Mouse (Mus musculus): ENCODE data around the gene Tnrc6c. TPM values are rescaled to one million over a fixed set of nuclear protein-coding genes. Genes with fewer than 3 reads are reported as not detected.
A peak's percentile ranks its signal among the peaks of the same experiment; 100 is the strongest.

Tnrc6c gene
- 10 to 100 TPM; 89.8 to 90.7 TPM for total RNA-seq (2021)

DNA sequence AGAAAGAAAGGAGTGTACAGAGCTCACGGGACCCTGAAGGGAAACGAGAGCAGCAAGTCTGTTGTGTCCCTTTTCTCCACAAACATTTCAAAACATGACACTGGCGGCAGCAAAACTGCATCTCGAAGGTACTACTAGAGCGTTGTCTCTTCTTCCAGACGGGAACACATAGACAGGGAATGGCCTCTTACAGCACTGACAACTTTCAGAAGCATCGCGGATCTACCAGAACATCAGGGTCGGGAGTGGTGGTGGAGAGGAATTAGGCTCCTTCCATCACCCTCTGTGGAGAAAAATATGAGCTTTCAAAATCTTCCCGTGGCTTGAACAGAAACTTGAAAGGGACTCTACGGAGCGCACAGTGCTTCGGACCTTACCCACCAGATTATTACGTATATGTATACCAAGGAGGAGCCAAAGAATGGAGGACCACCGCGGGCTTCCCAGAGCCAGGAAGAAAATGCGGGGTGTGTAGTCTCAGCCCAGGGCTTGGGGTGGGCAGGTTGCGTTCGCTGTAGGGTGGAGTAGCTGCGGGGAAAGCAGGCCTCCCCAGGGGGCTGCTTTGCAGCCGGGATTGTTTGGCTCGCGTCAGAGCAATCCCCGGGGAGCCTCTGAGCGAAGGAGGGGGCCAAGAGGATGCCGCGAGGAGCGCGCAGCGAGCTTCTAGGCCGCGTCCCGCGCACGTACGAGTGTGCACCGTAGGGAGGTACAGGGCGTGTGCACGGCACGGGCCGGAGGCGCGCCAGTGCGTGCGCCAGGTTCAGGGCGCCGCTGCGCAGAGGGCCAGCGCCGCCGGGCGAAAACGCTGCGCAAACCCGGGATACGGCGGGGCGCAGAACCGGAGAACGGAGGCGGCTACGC lies at the start of gene Tnrc6c:
Gene Tnrc6c, plus strand, starts transcription at position 799 of the 861 bp plus-strand sequence.
- intact Hi-C loops (cut with DNase I), result loop anchor here (10.0 kb wide), 2 partner anchors 179 to 249 kb away; no protein-coding TSS in a partner anchor
- DNase-seq, result peak; percentile 76

DNA sequence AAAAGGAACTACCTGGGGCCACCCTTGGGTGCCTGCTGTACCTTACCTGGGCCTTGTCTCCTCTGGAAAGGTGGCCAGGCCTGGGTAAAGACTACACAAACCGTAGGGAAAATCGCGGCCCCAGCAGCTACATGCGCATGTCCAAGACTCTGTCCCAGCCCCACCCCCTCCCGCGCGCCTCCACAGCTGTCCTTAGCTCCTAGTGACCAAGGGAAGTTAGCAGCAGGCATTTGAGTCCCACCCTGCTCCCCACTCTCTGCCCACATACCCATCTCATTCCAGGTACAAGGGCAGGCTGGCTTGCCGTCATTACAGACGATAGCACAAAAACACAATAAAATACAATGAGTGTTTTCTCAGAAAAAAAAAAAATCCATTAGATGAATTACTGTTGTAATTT lies 48.0 kb upstream of the Tnrc6c start:
- intact Hi-C loops (cut with DNase I), result no loop called here
- DNase-seq, result no peak

GRCm38 (mm10) chr11:117606605-117607203 lies 47.4 kb upstream of the Tnrc6c start:
- intact Hi-C loops (cut with DNase I), result no loop called here
- DNase-seq, result peak; percentile 37

DNA sequence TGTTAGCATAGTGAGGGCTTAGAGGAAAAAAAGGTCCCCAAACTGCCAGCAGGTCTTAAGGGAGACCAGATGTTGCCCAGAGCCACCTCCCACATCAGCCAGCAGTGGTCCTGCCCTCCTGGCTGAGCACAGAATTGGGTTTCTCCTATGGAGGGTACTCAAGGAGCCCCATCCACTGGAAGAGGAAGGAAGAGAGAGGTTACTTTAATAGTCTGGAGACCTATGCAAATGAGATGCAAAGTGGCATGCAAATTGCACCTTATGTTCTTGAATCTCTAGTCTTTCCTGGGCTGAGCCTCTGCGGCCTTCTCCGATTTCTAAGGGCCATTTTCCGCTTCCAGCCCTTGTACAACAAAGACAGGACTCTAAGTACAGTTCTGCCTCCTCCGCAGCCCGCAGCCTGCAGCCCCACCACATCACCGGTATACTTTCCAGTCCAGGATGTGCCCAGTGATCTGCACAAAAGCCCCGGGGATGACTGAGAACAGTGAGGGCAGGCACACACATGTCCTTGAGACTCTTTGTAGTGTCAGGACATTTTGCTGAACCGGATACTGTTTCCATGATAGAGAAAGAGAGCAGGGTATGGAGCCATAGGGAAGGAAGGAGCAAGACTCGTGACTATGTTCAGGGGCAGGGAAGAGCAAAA lies 45.8 kb upstream of the Tnrc6c start:
- no peak for DNase-seq
- intact Hi-C loops (cut with DNase I), result no loop called here

DNA sequence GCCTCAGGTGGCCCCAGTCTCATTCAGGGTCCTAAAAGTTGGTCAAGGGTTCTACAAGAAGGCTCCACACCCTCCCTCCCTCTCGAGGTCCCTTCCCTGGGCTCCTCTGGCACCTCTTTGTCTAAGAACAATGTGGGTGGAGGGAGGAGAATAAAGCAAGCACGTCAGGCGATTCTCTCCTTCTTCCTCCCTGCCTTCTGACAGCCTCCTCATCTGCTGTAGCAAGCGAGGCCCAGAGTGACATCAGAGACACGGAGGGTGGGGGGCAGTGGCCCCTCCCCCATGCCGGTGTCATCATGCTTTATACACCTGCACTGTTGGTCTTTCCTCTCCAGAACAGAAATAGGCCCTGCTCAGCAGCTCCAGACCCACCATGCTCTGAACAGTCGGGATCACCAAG lies 45.1 kb upstream of the Tnrc6c start:
- intact Hi-C loops (cut with DNase I), result no loop called here
- no peak for DNase-seq

- intact Hi-C loops (cut with DNase I), result no loop called here
- no peak for DNase-seq
Observed at GRCm38 (mm10) chr11:117610589-117610988, 43.5 kb upstream of the Tnrc6c start.

DNA sequence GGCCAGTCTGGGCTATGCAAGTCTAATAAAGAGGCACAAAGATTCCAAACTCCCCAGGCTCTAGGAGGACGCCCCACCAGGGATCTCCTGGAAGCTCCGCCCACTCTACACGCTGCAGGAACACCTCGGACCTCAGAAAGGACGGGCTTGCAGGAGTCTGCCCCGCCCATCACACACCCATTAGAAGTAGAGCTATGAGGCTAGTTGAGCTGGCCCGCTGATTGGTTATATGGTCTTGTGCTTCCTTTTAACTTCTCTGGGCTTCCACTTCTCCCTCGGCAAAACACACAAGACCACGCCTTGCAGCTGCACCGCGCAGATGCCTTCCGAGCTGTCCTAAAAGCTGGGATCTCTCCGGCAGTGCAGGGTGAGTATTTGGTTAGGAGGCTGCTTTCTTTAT lies 43.0 kb upstream of the Tnrc6c start:
- intact Hi-C loops (cut with DNase I), result no loop called here

DNA sequence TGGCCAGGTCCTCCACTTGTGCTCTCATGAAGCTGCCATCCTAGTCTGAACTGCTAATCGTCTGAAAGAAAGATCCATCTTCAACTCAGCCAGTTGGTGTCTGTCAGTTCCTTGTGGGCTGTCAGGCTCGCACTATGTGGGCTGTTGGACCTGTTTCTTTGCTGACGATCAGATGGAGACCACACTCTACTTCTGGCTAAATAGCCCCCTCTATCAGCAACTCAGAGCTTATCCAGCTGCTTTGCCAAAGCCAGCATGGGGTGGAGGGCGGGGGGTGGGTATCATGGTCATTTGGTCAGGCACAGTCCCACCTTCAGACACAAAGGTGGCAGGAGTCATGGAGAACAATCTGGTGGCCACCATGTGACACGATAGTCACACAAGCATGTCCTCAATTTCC lies 42.2 kb upstream of the Tnrc6c start:
- no peak for DNase-seq
- intact Hi-C loops (cut with DNase I), result no loop called here

More for the DNA sequence above, 43.0 kb upstream of the Tnrc6c start:
- DNase-seq, result no peak

GRCm38 (mm10) chr11:117612885-117613284 lies 41.2 kb upstream of the Tnrc6c start:
- intact Hi-C loops (cut with DNase I), result no loop called here
- no peak for DNase-seq

- intact Hi-C loops (cut with DNase I), result no loop called here
- no peak for DNase-seq
Observed at GRCm38 (mm10) chr11:117617368-117617908, 36.7 kb upstream of the Tnrc6c start.

GRCm38 (mm10) chr11:117618214-117618613 lies 35.9 kb upstream of the Tnrc6c start:
- DNase-seq, result no peak

DNA sequence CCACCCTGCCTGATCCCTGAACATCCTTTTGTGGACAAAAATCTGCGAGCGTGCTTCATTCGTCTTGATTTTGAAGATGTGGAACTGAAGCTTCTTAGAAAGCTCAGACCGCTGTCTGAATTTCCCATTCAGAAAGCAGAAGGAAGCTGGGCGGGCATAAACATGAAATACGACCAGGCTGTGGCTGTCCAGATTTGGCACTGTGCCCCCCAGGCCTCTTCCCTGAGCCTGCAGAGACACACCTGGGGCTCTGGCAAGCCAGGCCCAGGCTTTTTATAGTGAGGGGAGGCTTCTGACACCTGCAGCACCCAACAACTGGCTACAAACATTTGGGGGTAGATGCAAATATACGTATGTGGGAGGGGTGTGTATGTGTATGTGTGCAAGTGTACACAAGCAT lies 35.3 kb upstream of the Tnrc6c start:
- DNase-seq, result peak; percentile 48
- intact Hi-C loops (cut with DNase I), result no loop called here

More at GRCm38 (mm10) chr11:117618214-117618613, 35.9 kb upstream of the Tnrc6c start:
- intact Hi-C loops (cut with DNase I), result no loop called here

- DNase-seq, result no peak
- intact Hi-C loops (cut with DNase I), result no loop called here
Observed at GRCm38 (mm10) chr11:117619581-117619980, 34.5 kb upstream of the Tnrc6c start.

GRCm38 (mm10) chr11:117625196-117625595 lies 28.9 kb upstream of the Tnrc6c start:
- DNase-seq, result peak; percentile 24
- intact Hi-C loops (cut with DNase I), result loop anchor here (10.0 kb wide), 1 partner anchor 140 kb away; the partner anchor contains the start of gene Gm11733

GRCm38 (mm10) chr11:117626557-117626956 lies 27.5 kb upstream of the Tnrc6c start:
- intact Hi-C loops (cut with DNase I), result loop anchor here (10.0 kb wide), 1 partner anchor 142 kb away; the partner anchor contains the start of gene Gm11733

GRCm38 (mm10) chr11:117627060-117627562 lies 27.0 kb upstream of the Tnrc6c start:
- peak; percentile 38 for DNase-seq
- intact Hi-C loops (cut with DNase I), result loop anchor here (10.0 kb wide), 1 partner anchor 142 kb away; the partner anchor contains the start of gene Gm11733

More at GRCm38 (mm10) chr11:117626557-117626956, 27.5 kb upstream of the Tnrc6c start:
- DNase-seq, result no peak

DNA sequence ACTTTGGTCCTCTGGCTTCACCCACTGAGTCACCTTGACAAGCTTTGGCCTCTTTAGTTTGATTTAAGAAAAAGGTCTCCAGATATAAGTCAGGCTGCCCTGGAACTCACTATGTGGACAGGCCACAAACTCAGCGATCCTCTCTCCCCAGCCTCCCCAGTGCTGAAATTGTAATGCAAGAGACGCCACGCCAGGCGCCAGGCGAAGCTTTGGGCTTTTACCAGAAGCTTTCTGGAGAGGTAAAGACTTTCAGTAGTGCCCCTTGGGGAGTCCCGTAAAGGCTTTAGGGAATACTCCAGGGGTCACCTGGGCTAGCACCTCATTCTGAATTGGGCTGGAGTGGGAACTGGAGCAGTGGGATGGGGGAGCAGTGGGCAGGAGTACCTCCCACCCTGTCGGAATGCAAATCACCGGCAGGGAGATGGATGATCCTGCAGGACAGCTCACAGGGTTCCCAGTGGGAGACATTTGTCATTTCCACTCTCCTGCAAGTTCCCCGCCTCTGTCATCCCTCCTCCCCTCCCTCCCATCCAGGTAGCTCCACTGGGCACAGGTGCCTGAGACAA lies 26.3 kb upstream of the Tnrc6c start:
- intact Hi-C loops (cut with DNase I), result loop anchor here (10.0 kb wide), 1 partner anchor 143 kb away; the partner anchor contains the start of gene Gm11733
- peak; percentile 10 for DNase-seq

DNA sequence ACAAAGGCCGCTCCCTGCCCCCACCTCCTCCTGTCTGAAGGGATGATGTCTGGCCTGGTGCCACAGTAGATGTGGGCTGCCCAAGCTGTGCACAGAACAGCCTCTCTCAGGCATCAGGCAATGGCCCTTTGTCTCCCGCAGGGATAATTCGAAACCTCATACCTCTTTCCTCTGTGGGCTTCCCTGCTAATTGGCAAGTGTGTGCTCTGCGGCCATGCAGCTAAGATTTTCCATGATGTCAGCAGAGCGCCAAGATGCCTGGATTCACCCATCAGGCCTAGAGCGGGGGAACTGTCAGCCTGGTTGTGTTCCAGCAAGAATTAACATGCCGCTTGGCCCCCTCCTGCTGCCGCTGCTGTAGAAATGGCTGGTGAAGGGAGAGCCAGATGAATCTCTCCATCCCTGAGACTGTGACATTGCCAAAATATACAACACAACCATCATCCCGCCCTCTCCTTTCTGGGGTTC lies 25.7 kb upstream of the Tnrc6c start:
- DNase-seq, result peak; percentile 79
- intact Hi-C loops (cut with DNase I), result loop anchor here (10.0 kb wide), 1 partner anchor 144 kb away; the partner anchor contains the start of gene Gm11733

GRCm38 (mm10) chr11:117629865-117630264 lies 24.2 kb upstream of the Tnrc6c start:
- intact Hi-C loops (cut with DNase I), result loop anchor here (10.0 kb wide), 1 partner anchor 145 kb away; the partner anchor contains the start of gene Gm11733
- no peak for DNase-seq

Measured in left cerebral cortex, postnatal 4 days (tissue).